Mouse (Mus musculus): Measurements from ENCODE around the gene Tctn3. TPM values are rescaled to one million over a fixed set of nuclear protein-coding genes. Genes with fewer than 3 reads are reported as not detected.

The Tctn3 gene
- polyA plus RNA-seq, 1 experiment from 2014 or later: 5.0 TPM

GRCm38 (mm10) chr19:40647319-40648158 lies 35.5 kb upstream of the Tctn3 start:
- Histone ChIP-seq H3K4me2 (no peak overlapping the region), H3K9ac (ENCODE audit: low read depth, low read length) (no peak overlapping the region), H3K27me3 (replicated peaks; ENCODE audit: control insufficient read depth, insufficient read depth, low read length) (no peaks in the 10 kb centered on the region), H3K4me3 (ENCODE audit: low read depth, low read length) (no peak overlapping the region), H3K36me3 (ENCODE audit: control insufficient read depth, insufficient read depth, low read length) (no peaks in the 10 kb centered on the region), H3K4me1 (replicated peaks; ENCODE audit: control insufficient read depth, insufficient read depth, low read length) (peaks cover 6% of the 10 kb centered on the region), H3K9me3 (ENCODE audit: control insufficient read depth, low read length) (no peaks in the 10 kb centered on the region), H3K27ac (ENCODE audit: low read depth, low read length) (no peak overlapping the region)
- DNase-seq (ENCODE audit: low spot score) (no peak), ATAC-seq (replicated peaks; ENCODE audit: low FRiP score) (no peak)
- 45% methylated on average over 9 of the region's 9 CpGs for WGBS

GRCm38 (mm10) chr19:40646379-40646778 lies 34.3 kb upstream of the Tctn3 start:
- ATAC-seq (replicated peaks; ENCODE audit: low FRiP score): no peak
- no peak overlapping the region for H3K9ac ChIP-seq (ENCODE audit: low read depth, low read length)
- WGBS: 60% methylated on average over 6 of the region's 6 CpGs
- H3K4me2 ChIP-seq: no peak overlapping the region
- no peaks in the 10 kb centered on the region for H3K27me3 ChIP-seq (replicated peaks; ENCODE audit: control insufficient read depth, insufficient read depth, low read length)
- no peaks in the 10 kb centered on the region for H3K36me3 ChIP-seq (ENCODE audit: control insufficient read depth, insufficient read depth, low read length)
- no peaks in the 10 kb centered on the region for H3K9me3 ChIP-seq (ENCODE audit: control insufficient read depth, low read length)
- no peak overlapping the region for H3K27ac ChIP-seq (ENCODE audit: low read depth, low read length)
- no peak overlapping the region for H3K4me3 ChIP-seq (ENCODE audit: low read depth, low read length)
- no peak for DNase-seq (ENCODE audit: low spot score)
- peaks cover 6% of the 10 kb centered on the region for H3K4me1 ChIP-seq (replicated peaks; ENCODE audit: control insufficient read depth, insufficient read depth, low read length)

GRCm38 (mm10) chr19:40643846-40644245 lies 31.8 kb upstream of the Tctn3 start:
- Histone ChIP-seq H3K4me3 (ENCODE audit: low read depth, low read length) (no peak overlapping the region), H3K4me1 (replicated peaks; ENCODE audit: control insufficient read depth, insufficient read depth, low read length) (peaks cover 6% of the 10 kb centered on the region), H3K4me2 (no peak overlapping the region), H3K9me3 (ENCODE audit: control insufficient read depth, low read length) (no peaks in the 10 kb centered on the region), H3K27me3 (replicated peaks; ENCODE audit: control insufficient read depth, insufficient read depth, low read length) (no peaks in the 10 kb centered on the region), H3K9ac (ENCODE audit: low read depth, low read length) (no peak overlapping the region), H3K27ac (ENCODE audit: low read depth, low read length) (no peak overlapping the region), H3K36me3 (ENCODE audit: control insufficient read depth, insufficient read depth, low read length) (no peaks in the 10 kb centered on the region)
- 86% methylated on average over 1 of the region's 1 CpGs for WGBS
- no peak for DNase-seq (ENCODE audit: low spot score)
- ATAC-seq (replicated peaks; ENCODE audit: low FRiP score): no peak

- Histone ChIP-seq H3K4me3 (ENCODE audit: low read depth, low read length) (no peak overlapping the region), H3K9ac (ENCODE audit: low read depth, low read length) (no peak overlapping the region), H3K36me3 (ENCODE audit: control insufficient read depth, insufficient read depth, low read length) (no peaks in the 10 kb centered on the region), H3K27me3 (replicated peaks; ENCODE audit: control insufficient read depth, insufficient read depth, low read length) (no peaks in the 10 kb centered on the region), H3K4me2 (no peak overlapping the region), H3K27ac (ENCODE audit: low read depth, low read length) (no peak overlapping the region), H3K9me3 (ENCODE audit: control insufficient read depth, low read length) (no peaks in the 10 kb centered on the region), H3K4me1 (replicated peaks; ENCODE audit: control insufficient read depth, insufficient read depth, low read length) (peaks cover 5% of the 10 kb centered on the region)
- ATAC-seq (replicated peaks; ENCODE audit: low FRiP score) (no peak), DNase-seq (ENCODE audit: low spot score) (no peak)
- WGBS: 70% methylated on average over 2 of the region's 2 CpGs
Measured at GRCm38 (mm10) chr19:40640799-40641198, 28.8 kb upstream of the Tctn3 start.

- Histone ChIP-seq H3K4me3 (ENCODE audit: low read depth, low read length) (no peak overlapping the region), H3K36me3 (ENCODE audit: control insufficient read depth, insufficient read depth, low read length) (no peaks in the 10 kb centered on the region), H3K9me3 (ENCODE audit: control insufficient read depth, low read length) (no peaks in the 10 kb centered on the region), H3K4me2 (no peak overlapping the region), H3K27me3 (replicated peaks; ENCODE audit: control insufficient read depth, insufficient read depth, low read length) (no peaks in the 10 kb centered on the region), H3K27ac (ENCODE audit: low read depth, low read length) (no peak overlapping the region), H3K4me1 (replicated peaks; ENCODE audit: control insufficient read depth, insufficient read depth, low read length) (peaks cover 5% of the 10 kb centered on the region), H3K9ac (ENCODE audit: low read depth, low read length) (no peak overlapping the region)
- ATAC-seq (replicated peaks; ENCODE audit: low FRiP score): no peak
- no peak for DNase-seq (ENCODE audit: low spot score)
- 67% methylated on average over 11 of the region's 11 CpGs for WGBS
Measured at GRCm38 (mm10) chr19:40639729-40640304, 27.8 kb upstream of the Tctn3 start.

GRCm38 (mm10) chr19:40638582-40638981 lies 26.5 kb upstream of the Tctn3 start:
- H3K27ac ChIP-seq (ENCODE audit: low read depth, low read length): no peak overlapping the region
- peaks cover 5% of the 10 kb centered on the region for H3K4me1 ChIP-seq (replicated peaks; ENCODE audit: control insufficient read depth, insufficient read depth, low read length)
- WGBS: 87% methylated on average over 5 of the region's 5 CpGs
- no peak overlapping the region for H3K4me2 ChIP-seq
- DNase-seq (ENCODE audit: low spot score): no peak
- no peak overlapping the region for H3K9ac ChIP-seq (ENCODE audit: low read depth, low read length)
- H3K36me3 ChIP-seq (ENCODE audit: control insufficient read depth, insufficient read depth, low read length): no peaks in the 10 kb centered on the region
- no peaks in the 10 kb centered on the region for H3K9me3 ChIP-seq (ENCODE audit: control insufficient read depth, low read length)
- no peak overlapping the region for H3K4me3 ChIP-seq (ENCODE audit: low read depth, low read length)
- no peak for ATAC-seq (replicated peaks; ENCODE audit: low FRiP score)
- H3K27me3 ChIP-seq (replicated peaks; ENCODE audit: control insufficient read depth, insufficient read depth, low read length): no peaks in the 10 kb centered on the region

GRCm38 (mm10) chr19:40637601-40638000 lies 25.6 kb upstream of the Tctn3 start:
- no peak for ATAC-seq (replicated peaks; ENCODE audit: low FRiP score)
- no peak for DNase-seq (ENCODE audit: low spot score)
- Histone ChIP-seq H3K9me3 (ENCODE audit: control insufficient read depth, low read length) (no peaks in the 10 kb centered on the region), H3K36me3 (ENCODE audit: control insufficient read depth, insufficient read depth, low read length) (no peaks in the 10 kb centered on the region), H3K27me3 (replicated peaks; ENCODE audit: control insufficient read depth, insufficient read depth, low read length) (no peaks in the 10 kb centered on the region), H3K4me3 (ENCODE audit: low read depth, low read length) (no peak overlapping the region), H3K4me2 (no peak overlapping the region), H3K9ac (ENCODE audit: low read depth, low read length) (no peak overlapping the region), H3K4me1 (replicated peaks; ENCODE audit: control insufficient read depth, insufficient read depth, low read length) (peaks cover 5% of the 10 kb centered on the region), H3K27ac (ENCODE audit: low read depth, low read length) (peak overlapping the region; percentile 29; the same call in 1 of the 2 replicates)
- 48% methylated on average over 7 of the region's 7 CpGs for WGBS

- DNase-seq (ENCODE audit: low spot score): no peak
- H3K36me3 ChIP-seq (ENCODE audit: control insufficient read depth, insufficient read depth, low read length): no peaks in the 10 kb centered on the region
- H3K9me3 ChIP-seq (ENCODE audit: control insufficient read depth, low read length): no peaks in the 10 kb centered on the region
- H3K4me3 ChIP-seq (ENCODE audit: low read depth, low read length): no peak overlapping the region
- no peaks in the 10 kb centered on the region for H3K27me3 ChIP-seq (replicated peaks; ENCODE audit: control insufficient read depth, insufficient read depth, low read length)
- no peak overlapping the region for H3K9ac ChIP-seq (ENCODE audit: low read depth, low read length)
- 29% methylated on average over 4 of the region's 4 CpGs for WGBS
- H3K27ac ChIP-seq (ENCODE audit: low read depth, low read length): no peak overlapping the region
- ATAC-seq (replicated peaks; ENCODE audit: low FRiP score): peak; percentile 75; the same call in 1 of the 2 replicates
- peaks cover 5% of the 10 kb centered on the region for H3K4me1 ChIP-seq (replicated peaks; ENCODE audit: control insufficient read depth, insufficient read depth, low read length)
- 0 out of 2 replicates have a peak overlapping the region, but pooled peaks have one; percentile 12 for H3K4me2 ChIP-seq
Measured at GRCm38 (mm10) chr19:40637091-40637490, 25.1 kb upstream of the Tctn3 start.

- ATAC-seq (replicated peaks; ENCODE audit: low FRiP score) (no peak), DNase-seq (ENCODE audit: low spot score) (no peak)
- H3K9ac ChIP-seq (ENCODE audit: low read depth, low read length): no peak overlapping the region
- H3K27ac ChIP-seq (ENCODE audit: low read depth, low read length): no peak overlapping the region
- H3K4me1 ChIP-seq (replicated peaks; ENCODE audit: control insufficient read depth, insufficient read depth, low read length): peaks cover 5% of the 10 kb centered on the region
- 59% methylated on average over 1 of the region's 1 CpGs for WGBS
- no peaks in the 10 kb centered on the region for H3K27me3 ChIP-seq (replicated peaks; ENCODE audit: control insufficient read depth, insufficient read depth, low read length)
- H3K36me3 ChIP-seq (ENCODE audit: control insufficient read depth, insufficient read depth, low read length): no peaks in the 10 kb centered on the region
- H3K4me2 ChIP-seq: no peak overlapping the region
- H3K4me3 ChIP-seq (ENCODE audit: low read depth, low read length): no peak overlapping the region
- no peaks in the 10 kb centered on the region for H3K9me3 ChIP-seq (ENCODE audit: control insufficient read depth, low read length)
Measured at GRCm38 (mm10) chr19:40633144-40633543, 21.1 kb upstream of the Tctn3 start.

Measured in liver, embryonic 11.5 days (tissue).